Mouse (Mus musculus) thymus, adult 18-20 months (tissue): ENCODE results near the gene Nphs1.

Source experiments
- DNase-seq, 2 experiments: peaks; one replicate each; pipeline ENCODE4 v3.0.0; 2022; ENCODE audit warnings: mixed read lengths in 2 of 2

The Nphs1 gene

GRCm38 (mm10) chr7:30457629-30458330, at the start of gene Nphs1, which contains the start of gene Kirrel2:
Nphs1 (plus strand) TSS chr7:30458315.
Kirrel2 (minus strand) TSS chr7:30457690.
- DNase-seq, result no peak

GRCm38 (mm10) chr7:30408639-30409038, 49.5 kb upstream of the Nphs1 start:
- DNase-seq, result no peak

GRCm38 (mm10) chr7:30409789-30410188, 48.3 kb upstream of the Nphs1 start:
- no peak for DNase-seq

GRCm38 (mm10) chr7:30411023-30411422, 47.1 kb upstream of the Nphs1 start:
- no peak for DNase-seq

GRCm38 (mm10) chr7:30412735-30413147, 45.4 kb upstream of the Nphs1 start:
- peak in 1 of 2 experiments; percentile 59 for DNase-seq

GRCm38 (mm10) chr7:30413596-30413995, 44.5 kb upstream of the Nphs1 start, which contains the start of gene Tyrobp:
Tyrobp (plus strand) TSS chr7:30413760.
- no peak for DNase-seq

GRCm38 (mm10) chr7:30417856-30418255, 40.3 kb upstream of the Nphs1 start:
- peak in 1 of 2 experiments; percentile 60 for DNase-seq

GRCm38 (mm10) chr7:30419561-30420499, 38.3 kb upstream of the Nphs1 start, which contains the start of gene Hcst:
Hcst (minus strand) TSS chr7:30419854.
- DNase-seq, result peak; percentile 47 to 67

- no peak for DNase-seq
Observed at GRCm38 (mm10) chr7:30420673-30421072, 37.4 kb upstream of the Nphs1 start.

- DNase-seq, result peak; percentile 82 to 90
Observed at GRCm38 (mm10) chr7:30421175-30421889, 36.8 kb upstream of the Nphs1 start, which contains the start of gene Nfkbid. Nfkbid (plus strand) TSS chr7:30421732.

GRCm38 (mm10) chr7:30421890-30422435, 36.2 kb upstream of the Nphs1 start:
- peak; percentile 91 to 94 for DNase-seq

GRCm38 (mm10) chr7:30422560-30422959, 35.6 kb upstream of the Nphs1 start:
- no peak for DNase-seq

GRCm38 (mm10) chr7:30423071-30423641, 35.0 kb upstream of the Nphs1 start:
- DNase-seq, result peak; percentile 68 to 75

GRCm38 (mm10) chr7:30429327-30429726, 28.8 kb upstream of the Nphs1 start:
- no peak for DNase-seq

- DNase-seq, result no peak
Observed at GRCm38 (mm10) chr7:30430191-30430590, 27.9 kb upstream of the Nphs1 start.

GRCm38 (mm10) chr7:30431793-30432192, 26.3 kb upstream of the Nphs1 start:
- DNase-seq, result peak; percentile 36 to 58

- DNase-seq, result no peak
Observed at GRCm38 (mm10) chr7:30434238-30434637, 23.9 kb upstream of the Nphs1 start.

GRCm38 (mm10) chr7:30434701-30435100, 23.4 kb upstream of the Nphs1 start:
- no peak for DNase-seq

GRCm38 (mm10) chr7:30435156-30435555, 23.0 kb upstream of the Nphs1 start:
- no peak for DNase-seq

- no peak for DNase-seq
Observed at GRCm38 (mm10) chr7:30436879-30437278, 21.2 kb upstream of the Nphs1 start.

GRCm38 (mm10) chr7:30439734-30440133, 18.4 kb upstream of the Nphs1 start:
- DNase-seq, result no peak

GRCm38 (mm10) chr7:30440697-30441096, 17.4 kb upstream of the Nphs1 start:
- no peak for DNase-seq
